Mouse (Mus musculus): ENCODE data around the gene Akap5.

DNA sequence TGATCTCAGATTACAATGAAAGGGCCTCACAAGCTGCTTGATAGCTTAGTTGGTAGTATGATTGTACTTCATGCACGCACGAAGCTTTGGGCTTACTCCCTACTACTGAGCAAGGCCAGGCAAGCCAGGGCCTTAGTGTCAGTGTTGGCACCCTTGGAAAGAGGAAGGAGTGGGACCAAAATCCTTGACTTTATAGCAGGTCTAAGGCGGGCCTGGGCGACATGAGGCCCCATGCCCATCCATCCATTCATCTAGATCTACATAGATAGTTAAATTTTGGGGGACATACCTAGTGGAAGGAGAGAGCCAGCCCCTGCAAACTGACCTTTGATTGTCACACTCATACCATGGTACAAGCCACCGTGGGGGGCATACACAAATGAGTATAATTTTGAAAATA is 16.3 kb upstream of the Akap5 start:
- TF ChIP-seq POLR2A (IDR thresholded peaks at IDR 0.05; ENCODE audit: borderline replicate concordance, control insufficient read depth, low read depth, low read length) (no peak), CTCF (IDR thresholded peaks at IDR 0.05; ENCODE audit: control insufficient read depth, insufficient read depth, low read length) (no peak)

Data from bone marrow, adult 2 months (tissue).